Mouse (Mus musculus) heart, adult 2 months (tissue): ENCODE measurements around the gene Slc17a1. TPM values are rescaled to one million over a fixed set of nuclear protein-coding genes. Genes with fewer than 3 reads are reported as not detected.

Experiments
- DNase-seq, 2 experiments: peaks; one replicate each; pipeline ENCODE4 v3.0.0; 2021
- H3K27ac ChIP-seq: fragments of 200-600 bp; 2 replicates; pipeline ENCODE4 v1.8.1; 2022
- H3K27me3 ChIP-seq: fragments of 200-500 bp; 2 replicates; pipeline ENCODE4 v1.6.1; 2012; ENCODE audit warnings: mild to moderate bottlenecking, low read length, inconsistent platforms, mixed read lengths; ENCODE audit not compliant: control insufficient read depth, insufficient read depth
- H3K36me3 ChIP-seq: fragments of 200-500 bp; 2 replicates; pipeline ENCODE4 v1.6.1; 2012; ENCODE audit warnings: low read length, inconsistent platforms; ENCODE audit not compliant: control insufficient read depth, insufficient read depth
- H3K4me1 ChIP-seq: fragments of 200-500 bp; 2 replicates; pipeline ENCODE4 v1.6.1; 2011; ENCODE audit warnings: low read length; ENCODE audit not compliant: control insufficient read depth, insufficient read depth
- H3K4me3 ChIP-seq: fragments of 200-600 bp; 2 replicates; pipeline ENCODE4 v1.8.1; 2022
- H3K79me2 ChIP-seq: fragments of 200-500 bp; replicated peaks from 2 replicates; pipeline ENCODE4 v1.6.1; 2012; ENCODE audit warnings: mild to moderate bottlenecking, inconsistent platforms, low read length, moderate library complexity, mixed read lengths; ENCODE audit not compliant: control insufficient read depth, insufficient read depth
- H3K9ac ChIP-seq: fragments of 200-500 bp; 2 replicates; pipeline ENCODE4 v1.6.1; 2012; ENCODE audit warnings: low read depth, mild to moderate bottlenecking, control low read depth, inconsistent platforms, low read length, mixed read lengths
- CTCF ChIP-seq: fragments of 200-600 bp; IDR thresholded peaks from 2 replicates; pipeline ENCODE4 v1.8.1; 2022; ENCODE audit warnings: antibody characterized with exemption, mild to moderate bottlenecking, moderate library complexity
- EP300 ChIP-seq: fragments of 200-500 bp; IDR thresholded peaks from 2 replicates; pipeline ENCODE4 v1.6.1; 2011; ENCODE audit warnings: low read depth, low read length, control low read depth; ENCODE audit not compliant: insufficient read depth
- POLR2A ChIP-seq: fragments of 200-500 bp; IDR thresholded peaks from 2 replicates; pipeline ENCODE4 v1.6.1; 2011; ENCODE audit warnings: mild to moderate bottlenecking, low read depth, low read length, control low read depth; ENCODE audit not compliant: insufficient read depth
- WGBS: fragments of 180-500 bp; shearing (Covaris S2); methylation state at CpG from one replicate; pipeline ENCODE4 v1.1.7; 2018; 5-methylcytosine and 5-hydroxymethylcytosine counted together
- intact Hi-C: fragments of 180-260 bp; cut with DNase I; formaldehyde crosslinking; loops from one replicate; pipeline ENCODE4 v1.15.1; 2025
- polyA plus RNA-seq: library from polyadenylated mRNA; depleted of rRNA; stranded (reverse); fragments of >200 nt; gene quantifications from 2 replicates; pipeline ENCODE4 v1.2.3, GENCODE M21; 2012
- total RNA-seq, 2 experiments: library from RNA; stranded (reverse); gene quantifications; 2 replicates each; pipeline ENCODE4 v1.2.3; 2021

Gene Slc17a1
- total and polyA plus RNA-seq, 3 experiments: not detected

DNA sequence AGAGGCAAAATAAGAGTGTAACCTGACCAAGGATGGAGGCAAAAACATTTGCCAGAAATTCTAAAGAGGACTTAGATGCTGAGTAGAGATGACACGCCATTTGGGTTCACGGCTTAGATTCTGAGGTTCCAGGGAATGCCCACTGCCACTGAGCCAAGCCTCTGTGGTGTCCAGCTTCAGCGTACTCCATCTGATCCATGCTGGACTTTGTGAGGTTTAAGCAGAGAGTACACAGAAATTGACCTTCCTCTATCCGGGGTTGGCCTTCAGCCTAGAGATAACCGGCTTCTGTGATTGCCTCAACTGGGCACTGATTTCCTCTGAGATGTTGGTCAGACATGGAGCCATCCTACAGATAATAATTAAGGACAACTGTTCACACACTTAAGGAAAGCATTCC lies 30.9 kb upstream of the Slc17a1 start:
- Histone ChIP-seq H3K9ac (no peak overlapping the region), H3K4me3 (no peak overlapping the region), H3K27ac (no peak overlapping the region), H3K27me3 (no peaks in the 10 kb centered on the region), H3K79me2 (no peaks in the 10 kb centered on the region), H3K36me3 (no peaks in the 10 kb centered on the region), H3K4me1 (no peaks in the 10 kb centered on the region)
- intact Hi-C loops: no loop called here
- WGBS: 81% methylated on average over 5 of the region's 5 CpGs
- DNase-seq: no peak
- TF ChIP-seq POLR2A: no peak
- no peak for TF ChIP-seq CTCF
- TF ChIP-seq EP300: no peak

DNA sequence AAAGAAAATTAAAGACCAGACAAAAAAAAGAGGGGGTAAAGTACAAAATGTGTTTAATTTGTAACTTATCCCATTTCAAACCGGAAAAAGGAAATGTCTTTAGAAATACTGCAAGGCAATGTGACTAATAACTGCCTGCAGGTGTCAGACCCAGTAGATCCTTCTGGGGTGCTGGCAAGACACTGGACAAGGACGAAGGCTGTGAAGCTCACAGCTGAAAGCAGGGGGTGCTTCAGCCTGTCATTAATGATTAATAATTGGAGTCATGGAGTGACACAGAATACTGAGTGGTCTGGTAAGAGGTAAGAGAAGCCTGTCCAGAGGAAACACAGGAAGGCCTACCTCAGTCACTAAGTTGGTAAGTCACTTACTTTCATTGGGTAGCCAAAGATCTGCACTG lies 28.2 kb upstream of the Slc17a1 start, which contains the start of gene Slc17a3:
TSS of gene Slc17a3 (plus strand) at position 127 of the 400 bp plus-strand sequence.
- TF ChIP-seq POLR2A: no peak
- TF ChIP-seq CTCF: no peak
- no peak for TF ChIP-seq EP300
- H3K27me3 ChIP-seq: no peaks in the 10 kb centered on the region
- no peaks in the 10 kb centered on the region for H3K36me3 ChIP-seq
- no peak within 1 kb of the TSS for H3K27ac ChIP-seq
- H3K9ac ChIP-seq: no peak within 1 kb of the TSS
- no peak for DNase-seq
- H3K4me1 ChIP-seq: no peaks in the 10 kb centered on the region
- no peak within 1 kb of the TSS for H3K4me3 ChIP-seq
- WGBS: 79% methylated on average over 2 of the region's 2 CpGs
- intact Hi-C loops: no loop called here
- H3K79me2 ChIP-seq: no peaks in the 10 kb centered on the region

DNA sequence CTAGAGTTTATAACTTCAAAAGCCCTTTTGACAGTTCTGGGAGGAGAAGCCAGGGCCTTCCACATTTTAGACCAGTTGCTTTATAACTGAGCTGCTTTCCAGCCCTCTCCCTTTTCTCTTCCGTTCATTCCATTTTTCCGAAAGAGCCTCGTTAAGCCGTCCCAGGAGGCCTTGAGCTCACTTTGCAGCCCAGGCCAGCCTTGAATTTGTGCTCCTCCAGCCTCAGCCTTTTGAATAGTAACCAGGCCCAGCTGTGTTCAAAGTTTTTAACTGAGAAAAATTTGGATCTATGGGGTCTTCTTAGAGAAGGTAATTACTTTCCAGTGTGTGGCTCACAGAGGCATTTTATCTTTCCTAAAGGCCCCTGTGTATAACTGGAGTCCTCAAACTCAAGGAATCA lies 21.7 kb upstream of the Slc17a1 start:
- Histone ChIP-seq H3K4me3 (no peak overlapping the region), H3K36me3 (no peaks in the 10 kb centered on the region), H3K27me3 (no peaks in the 10 kb centered on the region), H3K9ac (no peak overlapping the region), H3K4me1 (no peaks in the 10 kb centered on the region), H3K27ac (no peak overlapping the region), H3K79me2 (no peaks in the 10 kb centered on the region)
- TF ChIP-seq CTCF (no peak), POLR2A (no peak), EP300 (no peak)
- no peak for DNase-seq
- 77% methylated on average over 4 of the region's 4 CpGs for WGBS
- intact Hi-C loops: no loop called here

DNA sequence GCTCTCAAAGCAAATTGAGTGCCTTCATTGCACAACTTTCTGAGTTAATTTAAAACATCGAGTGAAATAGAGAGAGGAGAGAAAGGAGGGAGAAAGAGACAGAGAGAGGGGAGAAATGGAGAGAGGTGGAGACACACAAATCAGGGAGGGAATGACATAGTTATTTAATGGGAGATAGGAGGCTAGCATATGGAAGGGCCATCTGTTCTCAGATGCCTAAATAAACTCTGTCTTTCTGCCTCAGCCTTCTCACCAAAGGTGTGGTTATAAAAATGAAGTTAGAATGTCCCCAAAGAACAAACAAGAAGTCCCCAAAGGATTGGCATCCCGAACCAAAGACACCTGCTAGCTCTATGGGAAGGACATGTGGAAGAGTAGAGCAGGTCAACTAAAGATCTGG lies 18.3 kb upstream of the Slc17a1 start:
- 71% methylated on average over 2 of the region's 2 CpGs for WGBS
- Histone ChIP-seq H3K4me3 (no peak overlapping the region), H3K79me2 (no peaks in the 10 kb centered on the region), H3K4me1 (no peaks in the 10 kb centered on the region), H3K9ac (no peak overlapping the region), H3K27ac (no peak overlapping the region), H3K36me3 (no peaks in the 10 kb centered on the region), H3K27me3 (no peaks in the 10 kb centered on the region)
- TF ChIP-seq POLR2A (no peak), CTCF (no peak), EP300 (no peak)
- intact Hi-C loops: no loop called here
- no peak for DNase-seq

DNA sequence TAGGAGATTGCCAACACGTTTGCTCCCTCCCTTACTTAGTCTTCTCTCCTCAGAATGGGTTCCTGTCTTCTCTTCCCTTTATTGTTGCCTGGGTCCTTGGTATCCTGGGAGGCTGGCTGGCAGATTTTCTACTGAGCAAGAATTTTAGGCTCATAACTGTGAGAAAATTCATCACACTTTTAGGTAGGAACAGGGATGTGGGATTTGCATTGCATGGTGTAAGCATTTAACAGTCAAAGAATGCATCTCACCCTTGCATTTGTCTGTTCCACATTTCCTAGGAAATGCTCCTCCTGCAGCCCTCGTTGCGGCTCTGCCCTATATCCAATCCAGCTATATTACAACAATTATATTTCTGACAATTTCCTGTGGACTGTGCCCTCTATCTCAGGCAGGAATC lies 11.1 kb upstream of the Slc17a1 start:
- TF ChIP-seq CTCF: no peak
- TF ChIP-seq POLR2A: no peak
- TF ChIP-seq EP300: no peak
- intact Hi-C loops: no loop called here
- Histone ChIP-seq H3K4me3 (no peak overlapping the region), H3K9ac (no peak overlapping the region), H3K79me2 (no peaks in the 10 kb centered on the region), H3K27me3 (no peaks in the 10 kb centered on the region), H3K36me3 (no peaks in the 10 kb centered on the region), H3K4me1 (no peaks in the 10 kb centered on the region), H3K27ac (no peak overlapping the region)
- whole genome bisulfite sequencing: 46% methylated on average over 3 of the region's 3 CpGs
- no peak for DNase-seq

DNA sequence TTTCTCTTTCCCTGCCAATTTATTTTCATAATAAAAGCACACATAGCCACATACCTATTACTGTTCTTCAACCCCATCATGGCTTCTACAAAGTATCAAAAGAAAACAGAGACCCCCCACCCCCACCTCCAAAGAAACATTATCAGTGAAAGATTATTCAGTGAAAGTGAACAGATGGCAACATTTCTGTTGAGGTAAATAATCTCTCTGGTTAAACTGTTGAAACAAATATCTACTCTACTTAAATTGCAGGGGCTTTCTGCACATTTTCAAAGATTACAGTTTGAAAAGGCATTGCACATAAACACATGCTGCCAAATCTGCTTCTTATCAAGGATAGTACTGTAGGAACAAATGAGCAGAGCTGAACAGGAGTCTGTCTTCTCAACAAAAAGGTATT lies 5.7 kb upstream of the Slc17a1 start:
- intact Hi-C loops: no loop called here
- H3K4me3 ChIP-seq: no peak overlapping the region
- TF ChIP-seq POLR2A: no peak
- TF ChIP-seq CTCF: no peak
- TF ChIP-seq EP300: no peak
- H3K79me2 ChIP-seq: no peaks in the 10 kb centered on the region
- no peak overlapping the region for H3K9ac ChIP-seq
- no peak for DNase-seq
- H3K27ac ChIP-seq: no peak overlapping the region
- peaks cover 1% of the 10 kb centered on the region; the same call in 1 of the 2 replicates for H3K4me1 ChIP-seq
- H3K36me3 ChIP-seq: no peaks in the 10 kb centered on the region
- H3K27me3 ChIP-seq: no peaks in the 10 kb centered on the region

DNA sequence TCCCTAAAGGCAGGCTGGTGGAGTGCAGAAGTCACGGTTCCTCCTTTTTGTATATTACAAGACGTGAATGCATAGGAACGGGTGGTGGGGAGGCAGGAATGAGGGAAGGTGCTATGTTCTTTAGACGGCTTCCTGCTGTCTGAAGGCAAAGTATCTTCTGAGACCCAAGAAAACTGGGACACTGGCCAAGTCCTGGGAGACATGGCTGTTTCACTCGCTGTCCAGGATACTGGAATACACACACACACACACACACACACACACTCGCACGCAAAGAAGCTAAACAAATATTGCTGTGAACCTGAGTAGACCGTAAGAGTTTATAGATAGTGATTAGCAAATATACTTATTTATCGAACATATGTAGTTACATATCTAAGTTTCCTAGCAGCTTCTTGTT lies 2.8 kb upstream of the Slc17a1 start:
- WGBS: 52% methylated on average over 9 of the region's 9 CpGs
- no peak overlapping the region for H3K27ac ChIP-seq
- DNase-seq: no peak
- no peak for TF ChIP-seq EP300
- no peak for TF ChIP-seq CTCF
- no peak for TF ChIP-seq POLR2A
- no peak overlapping the region for H3K4me3 ChIP-seq
- H3K9ac ChIP-seq: no peak overlapping the region
- intact Hi-C loops: no loop called here
- H3K79me2 ChIP-seq: no peaks in the 10 kb centered on the region
- H3K4me1 ChIP-seq: peaks cover 1% of the 10 kb centered on the region; the same call in 1 of the 2 replicates
- H3K27me3 ChIP-seq: no peaks in the 10 kb centered on the region
- no peaks in the 10 kb centered on the region for H3K36me3 ChIP-seq
